Mouse (Mus musculus): ENCODE data around the gene Tacc2. TPM values are rescaled to one million over a fixed set of nuclear protein-coding genes. Genes with fewer than 3 reads are reported as not detected.
"Not testable (repeated sequence)": the region's sequence is repeated elsewhere in the genome, so short reads cannot be mapped to it uniquely, and the experiment has no call there.

Gene Tacc2
- polyA plus RNA-seq, 1 experiment: 72.2 TPM

DNA sequence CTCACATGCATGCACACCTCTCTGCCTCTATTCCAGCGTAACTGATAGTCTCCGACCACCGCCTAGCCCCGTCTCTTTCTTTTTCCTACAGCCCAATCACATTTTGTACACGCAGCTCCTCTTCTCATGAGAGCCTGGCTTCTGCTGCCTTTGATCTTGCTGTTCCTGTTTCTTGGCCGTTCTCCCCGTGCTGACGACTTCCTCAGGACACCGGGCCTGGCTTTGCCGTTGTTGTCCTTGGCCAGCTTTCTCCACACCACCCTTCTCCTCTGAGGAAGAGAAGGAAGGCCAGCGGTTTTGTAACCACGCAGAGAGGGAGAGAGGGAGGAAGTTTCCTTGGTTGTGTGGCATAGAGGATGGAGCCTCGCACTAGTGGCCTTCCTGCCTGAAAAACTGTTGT is 80.5 kb downstream of the Tacc2 start:
- WGBS: 51% methylated on average over 13 of the region's 13 CpGs
- H3K27ac ChIP-seq (ENCODE audit: insufficient read depth, low read depth, low read length): no peak overlapping the region; the same call in 1 of the 2 replicates
- H3K27me3 ChIP-seq (replicated peaks; ENCODE audit: control insufficient read depth, insufficient read depth, low read length): no peaks in the 10 kb centered on the region
- DNase-seq: peak; percentile 90
- TF ChIP-seq CTCF (conservative IDR thresholded peaks at IDR 0.05; ENCODE audit: insufficient read depth, insufficient read length, low read depth, low read length) (no peak), POLR2A (IDR thresholded peaks at IDR 0.05; ENCODE audit: low read depth, low read length) (no peak)
- H3K4me3 ChIP-seq (ENCODE audit: insufficient read depth, low read depth, low read length): no peak overlapping the region
- H3K4me1 ChIP-seq (ENCODE audit: control insufficient read depth, insufficient read depth, low read length): peaks cover 32% of the 10 kb centered on the region
- no peaks in the 10 kb centered on the region; the same call in 1 of the 2 replicates for H3K36me3 ChIP-seq (ENCODE audit: control insufficient read depth, insufficient read depth, low read length)

DNA sequence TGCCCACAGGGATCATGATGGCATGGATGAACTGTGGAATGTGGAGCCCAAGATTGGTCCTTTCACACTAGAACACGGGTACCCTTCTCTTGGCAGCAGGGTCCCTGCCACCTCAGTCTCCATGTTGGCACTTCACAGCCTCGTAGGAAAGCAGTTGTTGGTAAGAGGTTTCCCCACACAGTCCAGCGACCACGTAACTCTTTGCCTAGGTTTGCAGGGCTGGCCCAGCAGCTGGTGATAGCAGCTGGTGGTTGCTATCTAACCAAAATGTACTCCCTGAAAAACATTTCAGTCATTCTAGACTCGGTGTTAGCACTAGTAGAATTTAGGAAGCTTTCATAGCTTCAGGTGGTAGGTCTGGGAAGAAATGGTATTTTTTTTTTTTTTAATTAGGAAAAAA is 81.9 kb downstream of the Tacc2 start:
- 89% methylated on average over 5 of the region's 5 CpGs for WGBS
- H3K27ac ChIP-seq (ENCODE audit: insufficient read depth, low read depth, low read length): no peak overlapping the region
- H3K4me3 ChIP-seq (ENCODE audit: insufficient read depth, low read depth, low read length): no peak overlapping the region
- no peak for TF ChIP-seq CTCF (conservative IDR thresholded peaks at IDR 0.05; ENCODE audit: insufficient read depth, insufficient read length, low read depth, low read length)
- TF ChIP-seq POLR2A (IDR thresholded peaks at IDR 0.05; ENCODE audit: low read depth, low read length): no peak
- H3K27me3 ChIP-seq (replicated peaks; ENCODE audit: control insufficient read depth, insufficient read depth, low read length): no peaks in the 10 kb centered on the region
- no peak for DNase-seq
- no peaks in the 10 kb centered on the region; the same call in 1 of the 2 replicates for H3K36me3 ChIP-seq (ENCODE audit: control insufficient read depth, insufficient read depth, low read length)
- H3K4me1 ChIP-seq (ENCODE audit: control insufficient read depth, insufficient read depth, low read length): peaks cover 20% of the 10 kb centered on the region

DNA sequence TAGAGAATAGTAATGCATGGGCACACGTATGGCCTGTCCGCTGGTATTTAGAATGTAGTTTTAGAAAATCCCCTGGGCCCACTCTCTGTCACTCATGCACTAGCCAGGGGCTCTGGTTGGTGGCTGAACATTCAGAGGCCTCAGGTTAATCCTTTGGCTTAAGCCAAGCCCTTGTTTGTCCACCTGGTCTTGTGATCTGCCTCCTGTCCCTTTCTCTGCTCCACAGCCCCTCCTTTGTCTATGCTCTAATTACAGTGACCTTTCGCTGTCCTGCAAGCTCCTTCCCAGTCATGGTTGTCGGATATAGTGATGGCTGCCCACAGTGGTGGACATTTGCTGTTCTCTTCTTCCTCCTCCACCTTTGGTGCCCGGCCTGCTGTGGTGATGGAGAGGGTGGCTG is 85.0 kb downstream of the Tacc2 start:
- H3K4me1 ChIP-seq (ENCODE audit: control insufficient read depth, insufficient read depth, low read length): peaks cover 11% of the 10 kb centered on the region
- TF ChIP-seq POLR2A (IDR thresholded peaks at IDR 0.05; ENCODE audit: low read depth, low read length): no peak
- TF ChIP-seq CTCF (conservative IDR thresholded peaks at IDR 0.05; ENCODE audit: insufficient read depth, insufficient read length, low read depth, low read length): no peak
- 68% methylated on average over 5 of the region's 5 CpGs for WGBS
- H3K36me3 ChIP-seq (ENCODE audit: control insufficient read depth, insufficient read depth, low read length): no peaks in the 10 kb centered on the region; the same call in 1 of the 2 replicates
- H3K4me3 ChIP-seq (ENCODE audit: insufficient read depth, low read depth, low read length): no peak overlapping the region
- DNase-seq: no peak
- no peak overlapping the region for H3K27ac ChIP-seq (ENCODE audit: insufficient read depth, low read depth, low read length)
- H3K27me3 ChIP-seq (replicated peaks; ENCODE audit: control insufficient read depth, insufficient read depth, low read length): no peaks in the 10 kb centered on the region

DNA sequence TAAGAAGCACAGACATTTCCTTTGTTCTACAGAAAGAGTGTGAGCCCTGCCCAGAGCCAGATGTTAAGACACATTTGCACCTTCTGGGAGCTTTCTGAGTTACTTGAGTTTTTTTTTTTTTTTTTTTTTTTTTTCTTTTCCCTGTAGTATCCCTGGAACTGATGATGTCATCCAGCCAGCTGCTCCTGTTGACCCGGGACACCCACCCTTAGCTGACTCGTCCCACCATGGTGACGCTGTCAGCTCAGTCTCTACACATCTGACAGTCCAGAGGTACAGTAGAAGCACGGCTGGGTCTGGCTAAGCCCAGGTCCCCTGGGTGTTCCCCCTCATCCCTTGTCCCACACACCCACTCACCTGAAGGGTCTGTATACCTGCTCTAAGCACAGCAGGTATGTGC is 85.6 kb downstream of the Tacc2 start:
- H3K36me3 ChIP-seq (ENCODE audit: control insufficient read depth, insufficient read depth, low read length): no peaks in the 10 kb centered on the region; the same call in 1 of the 2 replicates
- DNase-seq: no peak
- 80% methylated on average over 4 of the region's 4 CpGs for whole genome bisulfite sequencing
- H3K4me3 ChIP-seq (ENCODE audit: insufficient read depth, low read depth, low read length): no peak overlapping the region
- TF ChIP-seq POLR2A (IDR thresholded peaks at IDR 0.05; ENCODE audit: low read depth, low read length) (no peak), CTCF (conservative IDR thresholded peaks at IDR 0.05; ENCODE audit: insufficient read depth, insufficient read length, low read depth, low read length) (no peak)
- H3K27ac ChIP-seq (ENCODE audit: insufficient read depth, low read depth, low read length): no peak overlapping the region
- H3K4me1 ChIP-seq (ENCODE audit: control insufficient read depth, insufficient read depth, low read length): peaks cover 12% of the 10 kb centered on the region
- H3K27me3 ChIP-seq (replicated peaks; ENCODE audit: control insufficient read depth, insufficient read depth, low read length): no peaks in the 10 kb centered on the region

DNA sequence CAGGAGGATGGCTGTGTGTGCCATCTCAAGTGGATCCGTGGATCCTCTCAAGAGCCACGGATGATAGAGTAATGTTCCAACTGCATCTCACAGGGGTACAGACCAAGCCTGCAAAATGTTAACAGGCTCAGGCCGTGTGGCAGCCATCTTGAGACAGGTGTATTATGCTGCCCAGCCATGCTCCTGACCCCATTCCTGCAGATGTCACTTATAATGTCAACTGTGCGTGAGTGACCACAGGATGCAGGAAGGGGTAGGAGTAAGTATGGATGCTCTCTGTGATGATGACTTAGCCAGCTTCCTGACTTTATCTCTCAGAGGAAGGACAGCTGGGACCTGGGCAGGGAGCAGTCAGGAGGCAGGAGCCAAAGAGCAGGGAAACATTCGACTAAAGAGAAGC is 86.8 kb downstream of the Tacc2 start:
- WGBS: 92% methylated on average over 5 of the region's 5 CpGs
- Histone ChIP-seq H3K36me3 (ENCODE audit: control insufficient read depth, insufficient read depth, low read length) (no peaks in the 10 kb centered on the region; the same call in 1 of the 2 replicates), H3K27me3 (replicated peaks; ENCODE audit: control insufficient read depth, insufficient read depth, low read length) (no peaks in the 10 kb centered on the region), H3K27ac (ENCODE audit: insufficient read depth, low read depth, low read length) (no peak overlapping the region), H3K4me1 (ENCODE audit: control insufficient read depth, insufficient read depth, low read length) (peaks cover 8% of the 10 kb centered on the region), H3K4me3 (ENCODE audit: insufficient read depth, low read depth, low read length) (no peak overlapping the region)
- no peak for DNase-seq
- TF ChIP-seq CTCF (conservative IDR thresholded peaks at IDR 0.05; ENCODE audit: insufficient read depth, insufficient read length, low read depth, low read length) (no peak), POLR2A (IDR thresholded peaks at IDR 0.05; ENCODE audit: low read depth, low read length) (no peak)

DNA sequence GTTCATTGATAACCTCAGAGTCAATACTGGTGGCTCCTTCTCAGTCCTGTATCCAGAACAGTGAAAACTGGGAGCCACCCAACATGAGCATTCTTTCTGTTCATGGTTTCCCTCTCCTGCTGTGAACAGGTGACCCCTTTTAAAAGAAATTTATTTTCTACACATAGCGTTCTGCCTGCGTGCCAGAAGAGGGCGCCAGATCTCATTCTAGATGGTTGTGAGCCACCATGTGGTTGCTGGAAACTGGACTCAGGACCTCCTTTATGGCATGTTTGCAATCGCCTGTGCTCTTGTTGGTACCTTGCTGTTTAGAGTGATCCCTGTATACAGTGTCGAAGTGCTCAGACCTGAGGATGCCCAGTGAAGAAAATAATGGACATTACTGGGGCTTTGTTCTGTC is 87.4 kb downstream of the Tacc2 start:
- no peaks in the 10 kb centered on the region for H3K27me3 ChIP-seq (replicated peaks; ENCODE audit: control insufficient read depth, insufficient read depth, low read length)
- no peak overlapping the region for H3K4me3 ChIP-seq (ENCODE audit: insufficient read depth, low read depth, low read length)
- peaks cover 14% of the 10 kb centered on the region for H3K4me1 ChIP-seq (ENCODE audit: control insufficient read depth, insufficient read depth, low read length)
- TF ChIP-seq POLR2A (IDR thresholded peaks at IDR 0.05; ENCODE audit: low read depth, low read length) (no peak), CTCF (conservative IDR thresholded peaks at IDR 0.05; ENCODE audit: insufficient read depth, insufficient read length, low read depth, low read length) (peak; percentile 34; the same call in 1 of the 2 replicates)
- no peak for DNase-seq
- H3K27ac ChIP-seq (ENCODE audit: insufficient read depth, low read depth, low read length): no peak overlapping the region
- H3K36me3 ChIP-seq (ENCODE audit: control insufficient read depth, insufficient read depth, low read length): no peaks in the 10 kb centered on the region; the same call in 1 of the 2 replicates
- 93% methylated on average over 5 of the region's 5 CpGs for WGBS

DNA sequence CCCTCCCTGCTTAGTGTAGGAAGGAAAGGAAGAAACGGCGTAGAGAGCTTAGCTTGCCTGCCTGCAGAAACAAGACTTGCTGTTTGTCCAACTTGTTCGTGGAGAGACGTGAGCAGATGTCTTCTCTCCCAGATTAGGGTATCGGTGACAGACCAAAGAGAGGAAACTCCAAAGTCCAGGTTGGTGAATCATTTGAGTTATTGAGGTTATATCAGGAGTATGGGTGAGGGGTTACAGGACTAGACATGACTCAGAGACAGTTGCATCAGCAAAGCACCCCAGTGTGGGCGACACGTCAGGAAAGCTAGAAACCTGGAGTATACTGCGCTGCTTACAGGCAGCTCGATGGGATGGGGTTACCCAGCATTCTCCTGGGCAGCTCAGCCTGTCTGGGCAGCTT is 88.1 kb downstream of the Tacc2 start:
- TF ChIP-seq CTCF (conservative IDR thresholded peaks at IDR 0.05; ENCODE audit: insufficient read depth, insufficient read length, low read depth, low read length): no peak
- TF ChIP-seq POLR2A (IDR thresholded peaks at IDR 0.05; ENCODE audit: low read depth, low read length): no peak
- Histone ChIP-seq H3K27ac (ENCODE audit: insufficient read depth, low read depth, low read length) (peak overlapping the region; percentile 36; the same call in 1 of the 2 replicates), H3K4me1 (ENCODE audit: control insufficient read depth, insufficient read depth, low read length) (peaks cover 21% of the 10 kb centered on the region), H3K4me3 (ENCODE audit: insufficient read depth, low read depth, low read length) (no peak overlapping the region), H3K36me3 (ENCODE audit: control insufficient read depth, insufficient read depth, low read length) (no peaks in the 10 kb centered on the region), H3K27me3 (replicated peaks; ENCODE audit: control insufficient read depth, insufficient read depth, low read length) (no peaks in the 10 kb centered on the region)
- peak; percentile 56 for DNase-seq
- WGBS: 78% methylated on average over 9 of the region's 9 CpGs

DNA sequence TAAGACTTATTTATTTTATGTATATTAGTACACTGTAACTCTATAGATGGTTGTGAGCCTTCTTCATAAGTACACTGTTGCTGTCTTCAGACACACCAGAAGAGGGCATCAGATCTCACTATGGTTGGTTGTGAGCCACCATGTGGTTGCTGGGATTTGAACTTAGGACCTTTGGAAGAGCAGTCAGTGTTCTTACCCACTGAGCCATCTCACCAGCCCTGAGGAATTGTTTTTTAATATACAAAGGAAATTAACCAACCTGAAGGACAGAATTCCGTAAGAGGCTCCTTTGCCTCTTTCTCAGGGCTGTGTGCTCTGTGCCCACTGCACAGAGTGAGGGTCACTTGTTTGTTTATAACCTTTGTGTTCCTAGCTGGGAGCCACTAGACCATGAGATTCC is 90.8 kb downstream of the Tacc2 start:
- DNase-seq: peak; percentile 66
- Histone ChIP-seq H3K4me1 (ENCODE audit: control insufficient read depth, insufficient read depth, low read length) (peaks cover 27% of the 10 kb centered on the region), H3K27ac (ENCODE audit: insufficient read depth, low read depth, low read length) (peak overlapping the region; percentile 26; the same call in 1 of the 2 replicates)
- not testable (repeated sequence) for H3K36me3 ChIP-seq (ENCODE audit: control insufficient read depth, insufficient read depth, low read length); H3K27me3 ChIP-seq (replicated peaks; ENCODE audit: control insufficient read depth, insufficient read depth, low read length); H3K4me3 ChIP-seq (ENCODE audit: insufficient read depth, low read depth, low read length)
- 52% methylated on average over 1 of the region's 1 CpGs for WGBS

Data from kidney, adult 2 months (tissue).